Mouse (Mus musculus) midbrain, postnatal 0 days (tissue): ENCODE results near the gene Gm28047. TPM values are rescaled to one million over a fixed set of nuclear protein-coding genes. Genes with fewer than 3 reads are reported as not detected.
"Not testable (repeated sequence)": the region's sequence is repeated elsewhere in the genome, so short reads cannot be mapped to it uniquely, and the experiment has no call there.

Experiments used
- ATAC-seq: fragments of 200-750 bp; cut with Nextera tagmentation; 2 replicates; pipeline ENCODE4 v1.8.0; 2017; ENCODE audit warnings: moderate number of reproducible peaks, mild to moderate bottlenecking, moderate TSS enrichment, moderate library complexity; ENCODE audit not compliant: low FRiP score
- DNase-seq: peaks from one replicate; pipeline ENCODE4 v3.0.0-alpha.2; 2015; ENCODE audit warnings: low spot score
- H3K27ac ChIP-seq: fragments of 300-500 bp; sonication (generic); 2 replicates; pipeline ENCODE4 v1.5.1; 2014; ENCODE audit warnings: low read depth, mild to moderate bottlenecking, low read length, mixed read lengths
- H3K27me3 ChIP-seq: fragments of 300-500 bp; sonication (generic); 2 replicates; pipeline ENCODE4 v1.6.1; 2014; ENCODE audit warnings: low read length, control low read depth, mixed read lengths; ENCODE audit not compliant: insufficient read depth
- H3K36me3 ChIP-seq: fragments of 300-500 bp; sonication (generic); 2 replicates; pipeline ENCODE4 v1.6.1; 2014; ENCODE audit warnings: low read length, control low read depth, mixed read lengths; ENCODE audit not compliant: insufficient read depth
- H3K4me1 ChIP-seq: fragments of 300-500 bp; sonication (generic); 2 replicates; pipeline ENCODE4 v1.6.1; 2014; ENCODE audit warnings: mild to moderate bottlenecking, control low read depth, antibody characterized with exemption, low read length, mixed read lengths; ENCODE audit not compliant: insufficient read depth
- H3K4me2 ChIP-seq: fragments of 300-500 bp; sonication (generic); 2 replicates; pipeline ENCODE4 v1.6.1; 2014; ENCODE audit warnings: low read depth, mild to moderate bottlenecking, low read length, mixed read lengths; ENCODE audit not compliant: poor library complexity, severe bottlenecking
- H3K4me3 ChIP-seq: fragments of 300-500 bp; sonication (generic); 2 replicates; pipeline ENCODE4 v1.5.1; 2014; ENCODE audit warnings: low read depth, mild to moderate bottlenecking, low read length, moderate library complexity
- H3K9ac ChIP-seq: fragments of 300-500 bp; sonication (generic); replicated peaks from 2 replicates; pipeline ENCODE4 v1.6.1; 2014; ENCODE audit warnings: mild to moderate bottlenecking, low read length, moderate library complexity, mixed read lengths; ENCODE audit not compliant: poor library complexity, severe bottlenecking
- H3K9me3 ChIP-seq: fragments of 300-500 bp; sonication (generic); 2 replicates; pipeline ENCODE4 v1.6.1; 2016; ENCODE audit warnings: low read length, control low read depth
- CTCF ChIP-seq: IDR thresholded peaks from 2 replicates; pipeline ENCODE4 v1.5.1; 2016; ENCODE audit warnings: antibody characterized with exemption, mild to moderate bottlenecking
- WGBS: fragments of 180-500 bp; shearing (Covaris S2); extraction: QIAGEN DNeasy Blood & Tissue Kit; methylation state at CpG from one replicate; pipeline ENCODE4 v1.1.7; 2014; 5-methylcytosine and 5-hydroxymethylcytosine counted together
- polyA plus RNA-seq: library from polyadenylated mRNA; unstranded; fragments of >200 nt; fragmentation: Nextera tagmentation; extraction: Ambion mirVana; gene quantifications from 2 replicates; pipeline ENCODE4 v1.2.1, GENCODE M21; 2015
- total RNA-seq: library from RNA; depleted of rRNA; stranded (reverse); fragments of >200 nt; gene quantifications from 2 replicates; pipeline ENCODE4 v1.2.3, GENCODE M21; 2014

Gm28047 gene
- total and polyA plus RNA-seq, 2 experiments from 2014 or later: not detected

DNA sequence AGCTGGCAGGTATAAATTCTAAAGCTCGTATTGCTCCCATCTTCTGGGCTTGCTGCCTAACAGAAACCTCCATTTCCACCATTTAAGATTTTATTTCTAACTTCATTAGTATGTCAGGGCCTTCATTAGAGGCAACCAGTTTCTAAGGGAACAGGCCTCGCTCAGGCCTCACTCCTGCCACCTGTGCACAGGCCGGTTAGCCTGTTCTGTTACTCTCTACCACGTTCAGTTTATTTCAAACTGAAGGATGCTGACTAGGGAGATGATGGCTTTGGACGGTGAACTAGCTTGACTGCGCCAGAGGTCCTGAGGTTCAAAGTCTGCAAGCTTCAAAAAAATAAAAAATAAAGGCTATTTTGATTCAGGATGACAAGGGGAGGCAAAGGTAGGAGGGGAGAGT, 45.4 kb upstream of the Gm28047 start:
- peak overlapping the region; percentile 98 for H3K27ac ChIP-seq
- H3K9ac ChIP-seq: peak overlapping the region; percentile 94
- H3K36me3 ChIP-seq: peaks cover 3% of the 10 kb centered on the region; the same call in 1 of the 2 replicates
- peak overlapping the region; percentile 72 for H3K4me3 ChIP-seq
- DNase-seq (peak; percentile 21), ATAC-seq (no peak)
- 8% methylated on average over 6 of the region's 6 CpGs for WGBS
- H3K4me2 ChIP-seq: peak overlapping the region; percentile 68
- H3K9me3 ChIP-seq: no peaks in the 10 kb centered on the region
- TF ChIP-seq CTCF: peak; percentile 2; the same call in 1 of the 2 replicates
- H3K27me3 ChIP-seq: no peaks in the 10 kb centered on the region
- 0 out of 2 replicates have a peak, but pooled peaks cover 5% of the 10 kb centered on the region for H3K4me1 ChIP-seq

DNA sequence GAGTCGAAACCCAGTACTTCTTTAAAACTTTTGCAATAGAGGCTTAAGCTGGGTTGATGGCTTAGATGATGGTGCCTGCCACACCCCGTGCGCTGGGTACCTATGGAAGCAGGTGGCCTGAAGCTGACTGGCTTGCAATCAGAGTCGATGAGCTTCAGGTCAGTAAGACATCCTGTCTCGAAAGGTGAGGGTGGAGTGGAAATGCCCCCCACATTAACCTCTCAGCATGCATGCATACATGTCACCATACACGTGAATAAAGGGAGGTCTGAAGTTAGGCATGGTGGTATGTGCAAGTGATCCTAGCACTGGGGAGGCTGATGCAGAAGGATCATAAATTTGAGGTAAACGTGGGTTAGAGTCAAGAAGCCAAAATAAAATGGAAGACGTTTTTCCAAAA, 44.7 kb upstream of the Gm28047 start:
- H3K4me3 ChIP-seq: no peak overlapping the region
- H3K36me3 ChIP-seq: peaks cover 10% of the 10 kb centered on the region
- H3K9me3 ChIP-seq: no peaks in the 10 kb centered on the region
- 0 out of 2 replicates have a peak overlapping the region, but pooled peaks have one; percentile 8 for H3K9ac ChIP-seq
- H3K4me2 ChIP-seq: peak overlapping the region; percentile 68; the same call in 1 of the 2 replicates
- no peak overlapping the region for H3K27ac ChIP-seq
- no peaks in the 10 kb centered on the region for H3K27me3 ChIP-seq
- 0 out of 2 replicates have a peak, but pooled peaks cover 5% of the 10 kb centered on the region for H3K4me1 ChIP-seq
- 87% methylated on average over 8 of the region's 8 CpGs for WGBS
- ATAC-seq: no peak
- no peak for TF ChIP-seq CTCF
- DNase-seq: no peak

DNA sequence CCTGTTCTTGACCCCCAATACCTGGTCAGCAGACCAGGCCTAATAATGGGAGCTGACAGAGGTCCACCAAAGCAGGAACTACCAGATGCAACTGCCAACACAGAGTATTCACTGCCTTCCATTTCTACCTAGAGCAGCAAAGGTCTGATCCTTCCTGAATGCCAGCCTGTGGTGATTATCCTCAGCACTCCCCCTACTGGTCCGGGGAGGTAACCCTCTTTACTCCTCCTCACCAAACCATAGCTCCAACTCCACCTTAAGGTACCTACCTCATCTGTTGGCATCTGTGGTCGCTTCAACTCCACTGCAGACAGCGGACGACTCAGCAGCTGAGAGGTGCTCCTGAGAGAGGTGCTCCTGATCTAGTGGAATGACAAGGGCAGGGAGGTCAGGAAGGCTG, 40.6 kb upstream of the Gm28047 start:
- ATAC-seq: no peak
- peak; percentile 48 for DNase-seq
- Histone ChIP-seq H3K4me1 (0 out of 2 replicates have a peak, but pooled peaks cover 5% of the 10 kb centered on the region), H3K27ac (no peak overlapping the region), H3K4me3 (no peak overlapping the region), H3K4me2 (no peak overlapping the region), H3K9me3 (no peaks in the 10 kb centered on the region), H3K36me3 (peaks cover 32% of the 10 kb centered on the region), H3K9ac (no peak overlapping the region), H3K27me3 (no peaks in the 10 kb centered on the region)
- peak; percentile 73 for TF ChIP-seq CTCF
- WGBS: 52% methylated on average over 4 of the region's 4 CpGs

DNA sequence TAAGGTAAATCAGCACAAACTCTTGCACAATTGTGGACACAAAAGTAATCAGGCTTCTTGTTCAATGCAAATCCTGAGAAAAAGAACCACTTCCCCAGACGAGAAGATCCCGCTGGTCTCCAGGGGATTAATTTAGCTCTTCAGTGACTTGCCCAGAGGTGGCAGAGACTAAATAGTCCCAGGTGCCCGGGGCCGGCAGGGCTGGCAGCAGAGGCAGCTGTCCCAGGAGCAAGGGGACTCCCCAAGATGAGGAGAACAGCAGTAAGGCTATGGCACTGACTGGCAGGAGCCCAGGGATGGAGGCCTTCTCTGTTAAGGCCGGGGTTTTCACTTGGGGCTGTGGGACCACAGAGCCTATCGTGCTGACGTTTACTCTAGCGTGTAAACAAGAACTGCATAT, 39.0 kb upstream of the Gm28047 start:
- no peak overlapping the region for H3K27ac ChIP-seq
- ATAC-seq (no peak), DNase-seq (no peak)
- peaks cover 32% of the 10 kb centered on the region for H3K36me3 ChIP-seq
- H3K9me3 ChIP-seq: no peaks in the 10 kb centered on the region
- H3K9ac ChIP-seq: no peak overlapping the region
- no peaks in the 10 kb centered on the region for H3K4me1 ChIP-seq
- no peaks in the 10 kb centered on the region for H3K27me3 ChIP-seq
- no peak for TF ChIP-seq CTCF
- no peak overlapping the region for H3K4me2 ChIP-seq
- H3K4me3 ChIP-seq: no peak overlapping the region
- 78% methylated on average over 8 of the region's 8 CpGs for WGBS

DNA sequence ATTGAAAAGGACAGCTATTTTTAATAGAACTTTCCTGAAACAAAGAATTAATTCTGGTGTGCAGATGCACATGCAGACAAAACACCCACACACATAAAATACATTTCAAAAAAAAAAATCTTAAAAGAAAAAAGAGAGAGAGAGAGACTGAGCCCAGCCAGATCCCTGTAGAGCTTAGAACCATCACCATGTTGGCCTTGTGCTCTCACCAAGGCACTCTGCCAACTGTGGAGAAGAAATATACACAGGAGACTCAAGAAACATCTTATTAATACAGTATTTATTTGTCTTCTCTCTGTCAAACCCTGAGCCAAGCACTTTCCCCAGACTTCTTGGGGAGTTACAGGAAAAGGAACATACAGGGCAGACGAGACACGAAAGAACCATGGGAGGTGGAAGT, 37.7 kb upstream of the Gm28047 start:
- not testable (repeated sequence) for ATAC-seq, H3K9me3 ChIP-seq, DNase-seq, H3K4me2 ChIP-seq, H3K27ac ChIP-seq, H3K4me3 ChIP-seq, H3K9ac ChIP-seq, H3K27me3 ChIP-seq, H3K4me1 ChIP-seq
- H3K36me3 ChIP-seq: peaks cover 32% of the 10 kb centered on the region
- WGBS: no CpG with 5 or more reads among the region's 2 CpGs

DNA sequence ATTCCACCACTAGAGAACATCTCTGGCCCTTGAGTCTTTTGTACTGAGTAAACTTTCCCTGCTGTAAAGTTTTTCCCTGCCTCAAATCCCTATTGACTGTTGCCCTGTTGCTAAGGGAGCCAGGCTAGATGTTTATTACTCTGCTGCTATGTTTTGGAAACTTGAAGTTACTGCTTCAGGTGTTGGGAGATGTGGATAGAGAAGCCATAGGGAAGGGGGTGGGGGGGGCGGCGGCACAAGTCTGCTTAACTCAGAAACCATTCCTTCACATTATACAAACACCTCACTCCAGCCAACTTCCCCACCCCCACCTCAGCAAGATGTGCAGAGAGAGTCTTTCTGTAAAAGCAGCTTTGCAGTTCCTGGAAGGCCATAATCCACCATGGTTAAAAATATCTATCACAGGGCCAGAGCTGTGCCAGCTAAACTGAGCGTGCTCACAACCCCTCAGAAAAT, 33.1 kb upstream of the Gm28047 start:
- ATAC-seq (no peak), DNase-seq (peak; percentile 1)
- no peaks in the 10 kb centered on the region for H3K4me1 ChIP-seq
- TF ChIP-seq CTCF: no peak
- H3K4me2 ChIP-seq: no peak overlapping the region
- H3K9me3 ChIP-seq: no peaks in the 10 kb centered on the region
- H3K27ac ChIP-seq: peak overlapping the region; percentile 26; the same call in 1 of the 2 replicates
- H3K9ac ChIP-seq: no peak overlapping the region
- H3K27me3 ChIP-seq: no peaks in the 10 kb centered on the region
- peaks cover 8% of the 10 kb centered on the region for H3K36me3 ChIP-seq
- H3K4me3 ChIP-seq: no peak overlapping the region
- WGBS: 58% methylated on average over 3 of the region's 3 CpGs
